Mouse (Mus musculus): ENCODE measurements around the gene Ift88.

GRCm38 (mm10) chr14:57475057-57475456, 51.2 kb downstream of the Ift88 start:
- TF ChIP-seq CTCF (IDR thresholded peaks at IDR 0.05; ENCODE audit: low read depth, low read length) (no peak), TAL1 (conservative IDR thresholded peaks at IDR 0.05; ENCODE audit: low read depth, low read length) (no peak), POLR2AphosphoS5 (IDR thresholded peaks at IDR 0.05; ENCODE audit: insufficient replicate concordance, low read depth, low read length) (no peak)

All from G1E (cell line).